Mouse (Mus musculus) kidney, postnatal 25 days (tissue): Measurements from ENCODE around the gene Gm3453.
"Not testable (repeated sequence)": the region's sequence is repeated elsewhere in the genome, so short reads cannot be mapped to it uniquely, and the experiment has no call there.

ENCODE experiments used
- DNase-seq, 2 experiments: peaks; one replicate each; pipeline ENCODE4 v3.0.0; 2021; ENCODE audit warnings: mixed read lengths in 2 of 2

The Gm3453 gene

GRCm38 (mm10) chr14:5979037-5979436 is at the start of gene Gm3453:
Gene Gm3453 (minus strand): TSS chr14:5979137.
- not testable (repeated sequence) for DNase-seq

GRCm38 (mm10) chr14:5987136-5987535 is 8.2 kb upstream of the Gm3453 start:
- DNase-seq = peak in 1 of 2 experiments; percentile 43

DNA sequence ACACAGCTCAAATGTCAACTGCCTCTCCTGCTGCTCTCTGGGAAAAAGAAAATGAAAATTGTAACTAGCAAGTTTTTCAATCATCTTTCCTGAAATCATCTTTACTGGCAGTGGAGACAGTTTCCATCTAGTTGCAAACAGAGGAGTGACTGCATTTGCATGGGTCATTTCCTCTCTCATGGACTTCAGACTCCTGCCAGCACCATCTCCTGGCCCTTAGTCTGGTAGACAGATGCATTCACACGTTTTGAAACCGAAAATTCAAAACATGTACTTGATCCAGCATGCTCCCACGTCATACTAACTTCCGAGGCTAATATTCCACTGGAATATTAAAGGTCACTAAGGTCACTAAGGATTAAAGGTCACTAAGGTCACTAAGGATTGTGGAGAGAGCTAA is 16.5 kb downstream of the Gm3453 start:
- peak; percentile 1 to 35 for DNase-seq

DNA sequence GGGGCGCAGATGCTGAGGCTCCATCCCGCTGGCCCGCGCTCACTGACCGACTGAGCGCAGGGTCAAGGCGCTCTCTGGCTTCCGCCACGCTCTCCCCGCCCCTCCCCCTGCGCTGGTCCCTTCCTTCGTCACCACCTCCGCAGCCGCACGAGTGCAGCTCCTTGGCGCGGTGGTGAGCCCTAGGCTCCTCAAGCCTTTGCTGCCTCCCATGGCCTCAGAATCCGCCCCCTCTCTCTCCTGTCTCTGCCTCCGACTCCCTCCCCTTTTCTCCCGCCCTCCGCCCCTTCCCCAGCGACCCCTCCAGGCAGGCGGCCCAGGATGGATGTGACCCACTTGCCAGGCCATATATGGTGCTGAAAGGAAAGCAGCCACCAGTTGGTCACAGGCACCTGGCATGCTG is 17.3 kb downstream of the Gm3453 start, which contains the start of gene Gm3248:
Gene Gm3248, minus strand, starts transcription at position 111 of the 400 bp plus-strand sequence.
- peak; percentile 23 to 60 for DNase-seq

DNA sequence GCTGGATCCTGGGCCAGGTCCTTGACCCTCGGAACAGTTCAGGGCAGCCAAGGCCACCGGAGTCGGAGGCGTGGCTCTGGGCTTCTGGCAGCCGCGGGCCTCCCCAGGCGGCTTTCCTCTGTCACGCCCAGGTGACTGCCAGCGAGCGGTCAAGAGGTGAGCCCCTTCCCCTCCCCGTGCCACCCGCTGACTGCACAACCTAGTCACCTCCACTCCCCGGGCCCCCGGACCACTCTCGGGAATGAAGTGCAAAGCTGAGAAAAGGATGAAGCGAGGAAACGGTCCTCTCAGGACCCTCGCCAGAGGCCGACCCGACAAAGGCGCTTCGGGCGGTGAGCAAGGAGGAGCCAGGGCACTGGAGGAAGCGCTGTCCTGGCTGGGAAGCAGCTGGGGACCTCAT is 17.8 kb downstream of the Gm3453 start:
- peak; percentile 3 to 48 for DNase-seq

GRCm38 (mm10) chr14:5960479-5960878 is 18.5 kb downstream of the Gm3453 start:
- DNase-seq = peak in 1 of 2 experiments; percentile 2

DNA sequence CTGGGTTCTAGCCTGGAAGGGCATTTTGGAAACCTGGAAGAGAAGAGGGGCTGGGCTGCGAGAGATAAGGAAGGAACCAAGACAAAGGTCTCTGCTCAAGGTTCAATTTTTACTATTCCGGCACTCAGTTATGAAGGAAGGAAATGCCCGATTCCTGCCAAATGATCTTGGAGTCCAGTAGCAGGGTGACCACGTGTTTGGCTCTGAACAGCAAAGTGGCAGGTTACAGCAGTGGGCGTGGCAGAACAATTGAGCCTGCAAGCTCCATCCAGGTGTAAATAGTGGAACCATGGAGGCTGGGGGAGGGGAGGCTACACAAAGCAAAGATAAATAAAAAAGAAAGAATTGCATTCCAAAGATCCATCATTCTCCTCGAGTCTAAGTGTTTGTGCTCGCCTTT is 55.7 kb downstream of the Gm3453 start:
- not testable (repeated sequence) for DNase-seq
